Mouse (Mus musculus) testis, adult 2 months (tissue): ENCODE measurements around the gene Pld3.

Source experiments
- CTCF ChIP-seq: fragments of 200-500 bp; IDR thresholded peaks from 2 replicates; pipeline ENCODE4 v1.5.1; 2012; ENCODE audit warnings: low read depth, mild to moderate bottlenecking, inconsistent platforms, low read length, moderate library complexity; ENCODE audit not compliant: control insufficient read depth, insufficient read depth, insufficient replicate concordance
- POLR2A ChIP-seq: fragments of 200-500 bp; IDR thresholded peaks from 2 replicates; pipeline ENCODE4 v1.6.1; 2012; ENCODE audit warnings: low read depth, mild to moderate bottlenecking, inconsistent platforms, low read length, moderate library complexity; ENCODE audit not compliant: control insufficient read depth

- TF ChIP-seq CTCF: peak; percentile 15; the same call in 1 of the 2 replicates
- TF ChIP-seq POLR2A: no peak
Measured at GRCm38 (mm10) chr7:27520104-27520503, 32.9 kb downstream of the Pld3 start.
